Mouse (Mus musculus) right cerebral cortex, adult 2 months (tissue): Measurements from ENCODE around the gene Fhod1.
A peak's percentile ranks its signal among the peaks of the same experiment; 100 is the strongest.
"Not testable (repeated sequence)": the region's sequence is repeated elsewhere in the genome, so short reads cannot be mapped to it uniquely, and the experiment has no call there.

Source experiments
- DNase-seq, 2 experiments: peaks; one replicate each; pipeline ENCODE4 v3.0.0; 2021 to 2022; ENCODE audit warnings: low spot score in 2 of 2

The Fhod1 gene

DNA sequence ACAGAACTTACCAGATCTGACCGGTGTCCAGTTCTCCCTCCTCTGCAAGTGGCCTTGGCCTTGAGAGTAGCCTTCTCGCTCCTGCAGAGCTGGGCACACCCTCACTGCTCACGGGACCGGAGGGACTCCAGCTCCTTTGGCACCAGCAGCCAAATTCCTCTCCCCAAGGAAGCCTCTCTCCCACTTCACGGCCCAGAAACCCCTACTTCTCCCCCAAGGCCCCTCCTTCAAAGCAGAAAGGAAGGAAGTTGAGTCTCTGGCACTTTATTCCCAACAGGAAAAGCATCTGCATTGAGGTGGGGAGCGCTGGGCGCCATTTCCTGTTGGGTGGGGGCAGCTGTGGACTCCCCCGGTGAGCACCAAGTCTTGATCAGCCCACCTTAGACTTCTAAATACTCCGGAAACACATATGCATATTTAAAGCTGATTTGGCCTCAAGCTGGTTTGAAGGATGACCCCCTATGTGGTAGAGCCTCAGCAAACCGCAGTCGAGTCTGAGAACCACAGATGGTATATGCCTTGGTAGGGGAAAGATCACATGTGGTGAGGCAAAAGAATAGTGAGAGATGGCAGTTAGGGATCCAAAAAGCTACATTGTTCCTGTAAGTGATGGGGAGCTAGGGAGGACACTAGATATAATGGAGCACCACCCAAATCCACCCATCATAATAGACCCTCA, 51.7 kb downstream of the Fhod1 start, which contains the start of gene Exoc3l:
Gene Exoc3l (minus strand): TSS at position 207 of the 679 bp plus-strand sequence.
- DNase-seq: no peak

DNA sequence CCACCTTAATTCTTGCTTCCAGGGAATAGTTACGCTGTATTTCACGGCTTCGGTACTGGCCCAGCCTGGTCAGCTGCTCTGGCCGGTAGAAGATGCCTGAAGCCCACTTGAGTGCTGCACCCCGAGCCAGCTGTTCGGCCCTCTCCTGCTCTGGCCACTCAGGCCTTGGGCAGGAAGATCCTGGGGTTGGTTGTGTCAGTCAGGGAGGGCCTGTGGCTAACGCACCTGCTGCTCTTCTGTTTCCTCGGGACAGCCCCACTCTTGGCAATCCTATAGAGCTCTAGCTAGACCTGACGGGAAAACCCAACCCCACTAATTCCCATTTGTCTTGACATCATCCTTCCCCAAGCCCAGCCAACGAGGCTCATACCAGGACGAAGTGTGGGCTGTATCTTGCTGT, 52.5 kb downstream of the Fhod1 start:
- no peak for DNase-seq

DNA sequence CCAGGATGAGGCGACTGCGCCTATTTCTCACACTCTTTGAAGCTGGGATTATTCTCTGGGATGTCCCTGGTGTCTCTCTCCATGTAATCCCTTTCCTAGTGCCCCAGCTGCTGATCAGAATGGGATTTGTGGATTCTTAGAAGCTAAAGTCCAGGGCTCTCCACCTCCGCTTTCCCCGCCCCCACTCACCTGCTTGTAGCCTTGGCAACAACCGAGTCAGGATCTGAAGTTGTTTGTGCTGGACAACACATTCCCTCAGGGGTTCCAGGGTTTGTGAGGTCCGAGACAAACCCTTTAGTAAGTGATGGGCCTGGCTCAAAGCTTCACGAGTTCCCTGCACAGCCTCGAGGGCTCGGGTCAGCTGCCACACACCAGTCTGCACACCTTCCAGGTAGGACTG, 53.0 kb downstream of the Fhod1 start:
- no peak for DNase-seq

DNA sequence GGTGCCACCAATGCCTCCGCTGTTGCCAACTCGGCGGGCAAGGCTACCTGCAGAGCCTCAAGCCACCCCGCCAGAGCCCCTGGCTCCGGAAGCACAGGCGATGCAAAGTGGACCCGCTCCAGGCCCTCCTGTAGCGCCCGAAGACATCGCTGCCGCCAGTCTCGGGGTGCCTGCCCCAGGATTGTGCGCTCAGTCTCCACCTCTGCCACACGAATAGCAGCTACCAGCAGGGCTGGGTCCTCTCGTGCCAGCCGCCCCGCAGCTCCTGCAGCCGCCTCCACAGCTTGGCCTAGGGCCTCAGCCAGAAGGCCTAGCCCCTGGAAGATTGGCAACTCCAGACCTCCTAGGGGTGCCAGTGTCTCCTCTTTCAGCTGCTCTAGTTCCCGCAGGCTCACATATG, 54.3 kb downstream of the Fhod1 start:
- DNase-seq: no peak

DNA sequence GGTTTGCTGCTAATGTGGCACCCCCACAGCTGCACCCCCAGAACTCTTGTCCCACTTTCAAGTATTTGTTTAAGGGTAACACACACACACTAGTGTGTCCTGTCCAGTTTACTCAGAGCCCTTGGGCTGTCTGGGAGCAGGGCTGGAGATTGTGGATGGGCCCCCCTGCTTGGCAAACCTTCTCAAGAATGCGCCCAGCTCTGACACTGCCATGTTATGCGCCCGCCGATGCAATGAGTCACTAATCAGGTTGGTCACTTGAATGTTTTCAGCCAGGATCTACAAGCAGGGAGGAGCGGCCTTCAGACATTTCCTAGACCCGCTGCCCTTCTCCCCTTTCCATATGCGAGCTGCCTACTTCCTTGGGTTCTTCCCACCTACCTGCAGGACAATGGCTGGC, 55.3 kb downstream of the Fhod1 start:
- no peak for DNase-seq

GRCm38 (mm10) chr8:105291802-105292201, 56.0 kb downstream of the Fhod1 start:
- not testable (repeated sequence) for DNase-seq

- DNase-seq: not testable (repeated sequence)
Observed at GRCm38 (mm10) chr8:105291364-105291763, 56.4 kb downstream of the Fhod1 start.

GRCm38 (mm10) chr8:105290554-105291314, 57.0 kb downstream of the Fhod1 start:
- DNase-seq: peak; percentile 74 to 81

DNA sequence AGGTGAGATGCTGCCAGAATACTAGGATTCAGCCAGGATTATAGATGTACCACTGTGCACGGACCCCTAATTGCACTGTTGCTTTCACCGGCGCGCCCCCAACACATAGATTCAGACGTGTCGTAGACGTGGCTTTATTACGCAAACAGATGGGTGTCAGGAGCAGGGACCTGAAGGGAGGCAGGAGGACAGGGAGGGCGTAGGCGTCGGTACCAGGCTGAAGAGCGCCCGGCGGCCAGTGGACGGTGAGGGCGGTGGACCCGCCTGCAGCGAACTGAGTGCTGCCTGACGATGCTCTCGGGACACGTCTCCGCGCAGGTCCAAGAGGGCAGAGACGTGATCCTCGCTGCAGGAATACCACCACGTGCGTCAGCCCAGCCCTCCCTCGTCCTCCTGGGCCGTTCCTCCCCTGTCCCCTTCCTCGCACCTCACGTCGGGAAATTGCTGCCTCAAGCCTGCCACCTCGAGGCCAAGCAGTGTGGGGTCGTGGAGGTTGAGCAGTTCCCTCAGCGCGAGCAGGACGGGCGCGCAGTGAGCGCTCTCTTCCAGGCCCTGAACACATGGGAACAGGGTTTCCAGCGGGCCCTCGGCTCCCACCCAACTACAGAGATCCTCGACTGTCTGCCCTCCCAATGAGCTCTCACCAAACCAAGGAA, 57.8 kb downstream of the Fhod1 start, which contains the start of gene 4931428F04Rik:
Gene 4931428F04Rik (minus strand): TSS at position 60 of the 656 bp plus-strand sequence.
- DNase-seq: peak in 1 of 2 experiments; percentile 56

GRCm38 (mm10) chr8:105288958-105289732, 58.6 kb downstream of the Fhod1 start:
- DNase-seq: peak; percentile 95 to 96

- no peak for DNase-seq
Observed at GRCm38 (mm10) chr8:105288231-105288630, 59.5 kb downstream of the Fhod1 start.

GRCm38 (mm10) chr8:105286907-105287306, 60.8 kb downstream of the Fhod1 start:
- DNase-seq: no peak

- DNase-seq: no peak
Observed at GRCm38 (mm10) chr8:105285514-105285913, 62.2 kb downstream of the Fhod1 start.

- DNase-seq: no peak
Observed at GRCm38 (mm10) chr8:105283074-105283473, 64.7 kb downstream of the Fhod1 start.

DNA sequence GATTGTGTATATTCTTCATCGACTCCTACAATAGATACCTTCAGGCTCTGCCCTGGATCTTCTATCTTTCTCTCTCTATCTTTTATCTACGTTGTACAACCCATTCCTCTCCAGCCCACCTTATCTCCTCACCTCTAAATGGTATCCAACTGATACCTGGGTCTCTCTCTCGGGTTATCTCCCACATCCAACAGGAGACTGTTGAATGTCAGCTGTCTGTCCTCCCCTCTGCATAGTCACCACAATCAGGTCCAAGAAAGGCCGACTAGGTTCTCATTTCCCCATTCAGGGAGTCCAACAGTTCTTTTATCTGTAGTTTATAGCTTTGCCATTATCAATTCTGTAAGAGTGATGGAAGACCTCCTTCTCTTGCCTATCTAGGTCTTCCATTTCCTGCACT, 65.5 kb downstream of the Fhod1 start:
- no peak for DNase-seq

DNA sequence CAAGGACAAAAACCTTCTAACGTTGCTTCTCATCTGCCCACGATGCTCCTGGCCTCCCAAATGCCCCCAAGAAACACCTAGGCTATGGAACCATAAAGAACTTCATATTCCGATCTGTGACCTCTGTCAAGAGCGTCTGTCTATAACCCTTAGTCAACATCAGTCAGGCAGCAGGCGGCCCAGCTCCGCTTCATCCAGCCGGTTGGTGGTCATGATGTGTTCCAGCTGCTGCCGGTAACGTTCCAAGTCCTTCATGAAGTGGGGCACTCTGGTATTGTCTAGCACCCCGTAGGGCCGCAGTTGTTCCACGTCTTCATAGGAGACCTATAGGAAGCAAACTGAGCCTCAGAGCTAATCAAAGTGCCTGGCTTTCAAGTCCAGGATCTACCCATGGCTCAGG, 65.9 kb downstream of the Fhod1 start:
- DNase-seq: no peak

GRCm38 (mm10) chr8:105280567-105280966, 67.2 kb downstream of the Fhod1 start:
- no peak for DNase-seq
